Mouse (Mus musculus) MEL (cell line): ENCODE measurements around the gene Tuba4a. TPM values are rescaled to one million over a fixed set of nuclear protein-coding genes. Genes with fewer than 3 reads are reported as not detected.
A peak's percentile ranks its signal among the peaks of the same experiment; 100 is the strongest.
"Not testable (repeated sequence)": the region's sequence is repeated elsewhere in the genome, so short reads cannot be mapped to it uniquely, and the experiment has no call there.

Experiments used
- DNase-seq: peaks from one replicate; pipeline ENCODE4 v3.0.0; 2011; ENCODE audit warnings: low read depth, low spot score
- H3K27ac ChIP-seq: 2 replicates; pipeline ENCODE4 v1.5.1; 2012; ENCODE audit warnings: low read depth, mild to moderate bottlenecking, control low read depth, low read length, moderate library complexity; ENCODE audit not compliant: control insufficient read depth
- H3K27me3 ChIP-seq, 2 experiments: fragments of 150-350 bp in 1 of 2; sonication (generic) in 1 of 2; 2 replicates each; pipeline ENCODE4 v1.6.1; 2012; ENCODE audit warnings: low read length in 2 of 2, mild to moderate bottlenecking in 2 of 2, improper control_type of control experiment in 1 of 2, moderate library complexity in 1 of 2; ENCODE audit not compliant: insufficient read depth in 2 of 2, control insufficient read depth in 1 of 2
- H3K36me3 ChIP-seq, 2 experiments: 2 replicates each; pipeline ENCODE4 v1.6.1; 2012 to 2014; ENCODE audit warnings: low read length in 2 of 2, improper control_type of control experiment in 1 of 2, inconsistent platforms in 1 of 2, mild to moderate bottlenecking in 1 of 2; ENCODE audit not compliant: insufficient read depth in 2 of 2, control insufficient read depth in 1 of 2
- H3K4me1 ChIP-seq, 2 experiments: fragments of 150-350 bp in 1 of 2; sonication (generic) in 1 of 2; 2 replicates each; pipeline ENCODE4 v1.6.1; 2012; ENCODE audit warnings: low read length in 2 of 2, improper control_type of control experiment in 1 of 2, mild to moderate bottlenecking in 1 of 2; ENCODE audit not compliant: insufficient read depth in 2 of 2, control insufficient read depth in 1 of 2
- H3K4me3 ChIP-seq, 2 experiments: fragments of 150-350 bp in 1 of 2; sonication (generic) in 1 of 2; 2 replicates each; pipeline ENCODE4 v1.5.1; 2012; ENCODE audit warnings: low read depth in 2 of 2, low read length in 2 of 2, mild to moderate bottlenecking in 2 of 2, moderate library complexity in 2 of 2, control low read depth in 1 of 2, improper control_type of control experiment in 1 of 2; ENCODE audit not compliant: control insufficient read depth in 1 of 2, insufficient read depth in 1 of 2
- H3K79me2 ChIP-seq: 2 replicates; pipeline ENCODE4 v1.6.1; 2012; ENCODE audit warnings: mild to moderate bottlenecking, low read length, moderate library complexity; ENCODE audit not compliant: control insufficient read depth, poor library complexity, insufficient read depth
- H3K9ac ChIP-seq: 2 replicates; pipeline ENCODE4 v1.6.1; 2012; ENCODE audit warnings: low read depth, mild to moderate bottlenecking, control low read depth, low read length, moderate library complexity; ENCODE audit not compliant: control insufficient read depth, poor library complexity, severe bottlenecking
- H3K9me3 ChIP-seq: fragments of 150-350 bp; sonication (generic); replicated peaks from 2 replicates; pipeline ENCODE4 v1.6.1; 2012; ENCODE audit warnings: mild to moderate bottlenecking, low read length, improper control_type of control experiment, moderate library complexity; ENCODE audit not compliant: insufficient read depth
- BHLHE40 ChIP-seq: IDR thresholded peaks from 2 replicates; pipeline ENCODE4 v1.6.1; 2012; ENCODE audit warnings: low read depth, mild to moderate bottlenecking, inconsistent platforms, low read length, improper control_type of control experiment, borderline replicate concordance
- CHD1 ChIP-seq: IDR thresholded peaks from 2 replicates; pipeline ENCODE4 v1.6.1; 2012; ENCODE audit warnings: low read depth, mild to moderate bottlenecking, inconsistent platforms, low read length, improper control_type of control experiment
- CHD2 ChIP-seq: IDR thresholded peaks from 2 replicates; pipeline ENCODE4 v1.6.1; 2011; ENCODE audit warnings: low read length, improper control_type of control experiment
- CTCF ChIP-seq, 3 experiments: IDR thresholded peaks in 2 of 3; conservative IDR thresholded peaks in 1 of 3; 2 replicates each; pipeline ENCODE4 v1.5.1; 2011 to 2012; ENCODE audit warnings: low read length in 3 of 3, low read depth in 2 of 3, mild to moderate bottlenecking in 2 of 3, improper control_type of control experiment in 1 of 3, inconsistent platforms in 1 of 3, mixed read lengths in 1 of 3, moderate library complexity in 1 of 3; ENCODE audit not compliant: control insufficient read depth in 1 of 3, insufficient read depth in 1 of 3, poor library complexity in 1 of 3, severe bottlenecking in 1 of 3
- ELF1 ChIP-seq: IDR thresholded peaks from 2 replicates; pipeline ENCODE4 v1.6.1; 2014; ENCODE audit warnings: low read depth, mild to moderate bottlenecking, inconsistent platforms, low read length, improper control_type of control experiment, moderate library complexity
- GABPA ChIP-seq: IDR thresholded peaks from 2 replicates; pipeline ENCODE4 v1.6.1; 2012; ENCODE audit warnings: low read depth, mild to moderate bottlenecking, inconsistent platforms, low read length, improper control_type of control experiment, moderate library complexity
- GATA1 ChIP-seq: IDR thresholded peaks from 2 replicates; pipeline ENCODE4 v1.6.1; 2011; ENCODE audit warnings: low read depth, low read length, improper control_type of control experiment
- HCFC1 ChIP-seq: IDR thresholded peaks from 2 replicates; pipeline ENCODE4 v1.6.1; 2012; ENCODE audit warnings: low read depth, mild to moderate bottlenecking, inconsistent platforms, low read length, improper control_type of control experiment, moderate library complexity
- JUND ChIP-seq: IDR thresholded peaks from 2 replicates; pipeline ENCODE4 v1.6.1; 2011; ENCODE audit warnings: low read depth, mild to moderate bottlenecking, improper control_type of control experiment, low read length
- KAT2A ChIP-seq: conservative IDR thresholded peaks from 2 replicates; pipeline ENCODE4 v1.6.1; 2012; ENCODE audit warnings: low read depth, low read length, improper control_type of control experiment, inconsistent platforms
- MAZ ChIP-seq: IDR thresholded peaks from 2 replicates; pipeline ENCODE4 v1.6.1; 2012; ENCODE audit warnings: low read depth, mild to moderate bottlenecking, inconsistent platforms, low read length, improper control_type of control experiment
- MYB ChIP-seq: IDR thresholded peaks from 2 replicates; pipeline ENCODE4 v1.6.1; 2011; ENCODE audit warnings: mild to moderate bottlenecking, low read depth, low read length, improper control_type of control experiment
- MYC ChIP-seq: IDR thresholded peaks from 2 replicates; pipeline ENCODE4 v1.6.1; 2011; ENCODE audit warnings: low read depth, mild to moderate bottlenecking, low read length, improper control_type of control experiment, moderate library complexity
- NELFE ChIP-seq: IDR thresholded peaks from 2 replicates; pipeline ENCODE4 v1.6.1; 2011; ENCODE audit warnings: low read depth, low read length, improper control_type of control experiment
- NRF1 ChIP-seq: IDR thresholded peaks from 2 replicates; pipeline ENCODE4 v1.6.1; 2014; ENCODE audit warnings: low read depth, mild to moderate bottlenecking, inconsistent platforms, low read length, improper control_type of control experiment, moderate library complexity; ENCODE audit not compliant: poor library complexity, insufficient read depth, severe bottlenecking
- POLR2A ChIP-seq, 2 experiments: IDR thresholded peaks; 2 replicates each; pipeline ENCODE4 v1.6.1; 2011 to 2012; ENCODE audit warnings: low read length in 2 of 2, mild to moderate bottlenecking in 2 of 2, control low read depth in 1 of 2, improper control_type of control experiment in 1 of 2, low read depth in 1 of 2, moderate library complexity in 1 of 2; ENCODE audit not compliant: control insufficient read depth in 1 of 2, insufficient read depth in 1 of 2, poor library complexity in 1 of 2
- RAD21 ChIP-seq: IDR thresholded peaks from 2 replicates; pipeline ENCODE4 v1.6.1; 2011; ENCODE audit warnings: mild to moderate bottlenecking, low read depth, low read length, improper control_type of control experiment
- SMC3 ChIP-seq: IDR thresholded peaks from 2 replicates; pipeline ENCODE4 v1.6.1; 2011; ENCODE audit warnings: low read depth, low read length, improper control_type of control experiment
- TAL1 ChIP-seq: IDR thresholded peaks from 2 replicates; pipeline ENCODE4 v1.6.1; 2012; ENCODE audit warnings: mild to moderate bottlenecking, inconsistent platforms, low read length, moderate library complexity, mixed read lengths
- TCF12 ChIP-seq: IDR thresholded peaks from 2 replicates; pipeline ENCODE4 v1.6.1; 2014; ENCODE audit warnings: low read depth, mild to moderate bottlenecking, inconsistent platforms, low read length, improper control_type of control experiment, moderate library complexity
- UBTF ChIP-seq: IDR thresholded peaks from 2 replicates; pipeline ENCODE4 v1.6.1; 2012; ENCODE audit warnings: low read depth, mild to moderate bottlenecking, inconsistent platforms, low read length, improper control_type of control experiment, moderate library complexity, borderline replicate concordance; ENCODE audit not compliant: insufficient read depth
- USF2 ChIP-seq, 2 experiments: IDR thresholded peaks; 2 replicates each; pipeline ENCODE4 v1.6.1; 2011 to 2012; ENCODE audit warnings: improper control_type of control experiment in 2 of 2, low read length in 2 of 2, borderline replicate concordance in 1 of 2, inconsistent platforms in 1 of 2, low read depth in 1 of 2, mild to moderate bottlenecking in 1 of 2; ENCODE audit not compliant: insufficient read depth in 1 of 2
- ZC3H11A ChIP-seq: IDR thresholded peaks from 2 replicates; pipeline ENCODE4 v1.6.1; 2012; ENCODE audit warnings: low read depth, mild to moderate bottlenecking, inconsistent platforms, low read length, improper control_type of control experiment
- polyA plus RNA-seq, 2 experiments: library from polyadenylated mRNA; stranded (reverse) in 1 of 2; unstranded in 1 of 2; fragments of >175 nt in 1 of 2; fragments of >200 nt in 1 of 2; gene quantifications; 2 replicates each; pipeline versions ENCODE4 v1.2.1 to v1.2.4; 2012; ENCODE audit warnings: low replicate concordance in 2 of 2, low read depth in 1 of 2; ENCODE audit not compliant: insufficient read length in 2 of 2, insufficient read depth in 1 of 2, missing spikeins in 1 of 2
- total RNA-seq: library from RNA; depleted of rRNA; stranded (reverse); fragments of 300-350 nt; gene quantifications from 2 replicates; pipeline ENCODE4 v1.2.3, GENCODE M21; 2012

Tuba4a gene
- total and polyA plus RNA-seq, 3 experiments, result 385 to 439 TPM; not detected in 1

- TF ChIP-seq GATA1 (no peak), USF2 (IDR thresholded peaks at IDR 0.05; ENCODE audit: borderline replicate concordance in 1 of 2, insufficient read depth in 1 of 2, low read depth in 1 of 2, low read length in 2 of 2) (no peak), BHLHE40 (peak; percentile 65; the same call in 1 of the 2 replicates), TAL1 (no peak), KAT2A (no peak; the same call in 1 of the 2 replicates), UBTF (no peak), CHD2 (no peak), SMC3 (peak; percentile 55)
- TF ChIP-seq, all 39 proteins: peak for 13
These were observed 14.9 kb upstream of the Tuba4a start (continued) for GRCm38 (mm10) chr1:75234606-75235005.

GRCm38 (mm10) chr1:75232489-75232888, 12.8 kb upstream of the Tuba4a start:
- TF ChIP-seq SMC3, result peak; percentile 13; the same call in 1 of the 2 replicates
- TF ChIP-seq MYC, result peak; percentile 66; the same call in 1 of the 2 replicates
- TF ChIP-seq CTCF (IDR thresholded peaks at IDR 0.05 in 2 of 3, conservative IDR thresholded peaks at IDR 0.05 in 1 of 3; ENCODE audit: control insufficient read depth in 1 of 3, insufficient read depth in 1 of 3, low read depth in 2 of 3, low read length in 3 of 3, poor library complexity in 1 of 3, severe bottlenecking in 1 of 3), result peak in 2 of 3 experiments; percentile 34 to 41; a peak in 5 of 6 replicates
- TF ChIP-seq RAD21, result peak; percentile 0; the same call in 1 of the 2 replicates
- H3K27me3 ChIP-seq, DNase-seq, H3K27ac ChIP-seq, H3K9ac ChIP-seq, H3K4me3 ChIP-seq, H3K79me2 ChIP-seq, H3K9me3 ChIP-seq: not testable (repeated sequence)
- peaks cover 14 to 38% of the 10 kb centered on the region in 2 experiments for H3K4me1 ChIP-seq
- H3K36me3 ChIP-seq, result peaks cover 0 to 35% of the 10 kb centered on the region in 2 experiments; a peak in 2 of 4 replicates

GRCm38 (mm10) chr1:75231664-75232152, 12.0 kb upstream of the Tuba4a start, which contains the start of gene A630095N17Rik:
TSS of gene A630095N17Rik (minus strand) at chr1:75232102.
- DNase-seq, result no peak
- Histone ChIP-seq H3K4me1 (peaks cover 20 to 46% of the 10 kb centered on the region in 2 experiments), H3K27me3 (no peaks in the 10 kb centered on the region), H3K36me3 (peaks cover 0 to 42% of the 10 kb centered on the region in 2 experiments; a peak in 2 of 4 replicates), H3K79me2 (no peaks in the 10 kb centered on the region; the same call in 1 of the 2 replicates), H3K9me3 (no peaks in the 10 kb centered on the region)
- TF ChIP-seq NRF1, result no peak
- TF ChIP-seq CHD1, result no peak
- no peak for TF ChIP-seq BHLHE40
- no peak for TF ChIP-seq MAZ
- TF ChIP-seq POLR2A (IDR thresholded peaks at IDR 0.05; ENCODE audit: control insufficient read depth in 1 of 2, insufficient read depth in 1 of 2, low read depth in 1 of 2, low read length in 2 of 2, poor library complexity in 1 of 2), result no peak
- no peak for TF ChIP-seq CHD2
- no peak for TF ChIP-seq ZC3H11A
- TF ChIP-seq TCF12, result no peak
- no peak for TF ChIP-seq NELFE
- no peak for TF ChIP-seq SMC3
- no peak for TF ChIP-seq RAD21
- no peak for TF ChIP-seq GABPA
- no peak for TF ChIP-seq MYC
- no peak for TF ChIP-seq ELF1
- TF ChIP-seq JUND, result no peak
- TF ChIP-seq GATA1, result no peak
- no peak for TF ChIP-seq MYB
- no peak for TF ChIP-seq HCFC1
- TF ChIP-seq, all 39 proteins: peak for 0
- Histone ChIP-seq H3K9ac (no peak within 1 kb of the TSS), H3K27ac (no peak within 1 kb of the TSS), H3K4me3 (no peak within 1 kb of the TSS)
